Mouse (Mus musculus): ENCODE measurements around the gene Olfr816.
"Not testable (repeated sequence)": the region's sequence is repeated elsewhere in the genome, so short reads cannot be mapped to it uniquely, and the experiment has no call there.

DNA sequence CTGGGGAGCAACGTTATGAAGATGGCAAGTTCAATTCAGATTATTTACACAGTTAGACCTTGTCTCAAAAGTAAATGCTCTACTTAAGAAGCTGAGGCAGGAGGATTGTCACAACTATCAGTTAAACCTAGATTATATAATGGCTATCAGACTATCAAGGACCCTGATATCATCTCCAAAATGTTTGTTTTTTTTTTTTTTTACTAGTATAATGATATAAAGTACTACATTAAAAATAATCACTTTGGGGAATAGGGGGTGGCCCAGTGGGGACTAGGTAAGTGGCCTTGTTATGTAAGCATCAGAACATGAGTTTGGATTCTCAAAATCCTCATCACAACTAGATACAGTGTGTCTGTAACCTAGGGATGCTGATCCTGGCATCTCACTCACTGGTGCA is 9.6 kb downstream of the Olfr816 start, which contains the start of gene Olfr815:
- TF ChIP-seq CTCF (IDR thresholded peaks at IDR 0.05; ENCODE audit: control insufficient read depth, insufficient read depth, low read length); POLR2A (IDR thresholded peaks at IDR 0.05; ENCODE audit: borderline replicate concordance, control insufficient read depth, low read depth, low read length): not testable (repeated sequence)
